Mouse (Mus musculus) erythroblast, embryonic 14.5 days (primary cell): Measurements from ENCODE around the gene Ikzf3.

ENCODE experiments used
- GATA1 ChIP-seq: IDR thresholded peaks from 2 replicates; pipeline ENCODE4 v1.6.1; 2012; ENCODE audit warnings: low read length, inconsistent platforms, mixed read lengths
- TAL1 ChIP-seq: IDR thresholded peaks from 3 replicates; pipeline ENCODE4 v1.6.1; 2012; ENCODE audit warnings: low read length, inconsistent platforms, mixed read lengths

- TF ChIP-seq GATA1 (no peak), TAL1 (no peak)
These were observed 108.4 kb downstream of the Ikzf3 start for GRCm38 (mm10) chr11:98437441-98437840.
